Comparison of ENCODE assay signal across 27 mouse cellular contexts in the genomic region with DNA sequence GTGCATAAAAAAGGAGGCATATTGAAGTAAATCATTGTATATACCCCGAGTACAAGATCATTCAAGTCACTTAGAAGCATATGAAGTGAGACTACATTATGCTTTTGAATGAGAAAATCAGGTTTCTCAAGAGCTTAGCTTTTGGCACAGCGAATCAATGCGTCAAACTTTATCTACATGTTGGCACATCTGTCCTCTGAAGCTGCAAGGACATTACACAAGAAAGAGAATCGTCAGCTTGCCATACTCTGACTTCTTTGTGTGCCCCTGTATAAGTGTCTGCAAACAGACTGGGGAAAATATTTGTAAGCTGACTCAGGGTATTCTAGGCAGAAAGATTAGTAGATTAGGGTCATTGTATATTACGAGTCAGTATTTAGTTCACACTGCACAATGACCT. TPM values are rescaled to one million over a fixed set of nuclear protein-coding genes. Genes with fewer than 3 reads are reported as not detected.
DNase-seq lines count a peak whose midpoint lies in the region; ATAC-seq and TF ChIP-seq lines count a peak whose summit lies in the region.
"Had no signal": no experiment of that assay in that cellular context is flagged by ENCODE, and none has a peak within 500 bp of the region (broad histone marks: within the 10 kb centered on the region; RNA-seq: fewer than 3 reads in every experiment).

No protein-coding gene starts in this region.

- no peaks in the 10 kb centered on the region for H3K79me3 ChIP-seq in C2C12 (ENCODE audit: low read depth)

- H3K79me2 ChIP-seq in heart, adult 2 months (replicated peaks; ENCODE audit: control insufficient read depth, insufficient read depth, low read length): no peaks in the 10 kb centered on the region
- no peaks in the 10 kb centered on the region for H3K79me2 ChIP-seq in C2C12 (ENCODE audit: control insufficient read depth, insufficient read depth)

- intact Hi-C loops in heart, adult 2 months (cut with DNase I): no loop called here

- no peak overlapping the region for H3K4me3 ChIP-seq in heart, embryonic 14.5 days (ENCODE audit: control insufficient read depth in 1 of 2, insufficient read depth in 1 of 2, low read depth in 1 of 2, low read length in 2 of 2)
- no peak overlapping the region for H3K4me3 ChIP-seq in heart, adult 2 months
- no peak overlapping the region for H3K4me3 ChIP-seq in C2C12 (ENCODE audit: insufficient read depth, poor library complexity, severe bottlenecking)
- H3K4me3 ChIP-seq: embryonic facial prominence, embryonic 10.5 days; embryonic facial prominence, embryonic 13.5 days; erythroblast, embryonic 14.5 days; forebrain, embryonic 10.5 days; forebrain, embryonic 13.5 days; heart, embryonic 13.5 days; hindbrain, embryonic 12.5 days; hindbrain, embryonic 15.5 days had no signal

- no peak for TF ChIP-seq POLR2A in heart, adult 2 months (IDR thresholded peaks at IDR 0.05; ENCODE audit: insufficient read depth, low read depth, low read length)

- no peak overlapping the region for H3K4me2 ChIP-seq in heart, embryonic 14.5 days (ENCODE audit: low read length)
- H3K4me2 ChIP-seq: embryonic facial prominence, embryonic 13.5 days; forebrain, embryonic 13.5 days; heart, embryonic 13.5 days; hindbrain, embryonic 12.5 days; hindbrain, embryonic 15.5 days had no signal

- TF ChIP-seq CTCF in heart, adult 2 months (IDR thresholded peaks at IDR 0.05): no peak
- TF ChIP-seq CTCF in C2C12 (IDR thresholded peaks at IDR 0.05; ENCODE audit: control insufficient read depth, insufficient read depth, insufficient read length): no peak

- no peaks in the 10 kb centered on the region for H3K27me3 ChIP-seq in heart, embryonic 14.5 days (ENCODE audit: control insufficient read depth, insufficient read depth, low read length)
- no peaks in the 10 kb centered on the region for H3K27me3 ChIP-seq in heart, adult 2 months (ENCODE audit: control insufficient read depth, insufficient read depth, low read length)
- no peaks in the 10 kb centered on the region for H3K27me3 ChIP-seq in C2C12 (ENCODE audit: control insufficient read depth, insufficient read depth, insufficient read length)
- H3K27me3 ChIP-seq: CH12.LX; embryonic facial prominence, embryonic 13.5 days; forebrain, embryonic 13.5 days; heart, embryonic 13.5 days; hindbrain, embryonic 12.5 days; hindbrain, embryonic 15.5 days had no signal

- ATAC-seq in heart, embryonic 14.5 days (ENCODE audit: insufficient number of reproducible peaks, insufficient read depth, low FRiP score, low read depth): no peak
- ATAC-seq: forebrain, embryonic 13.5 days; forebrain, embryonic 16.5 days; intestine, postnatal 0 days; Patski had no signal

- DNase-seq in adrenal gland, postnatal 14 days: peak; percentile 8
- DNase-seq in adrenal gland, adult 18-20 months (ENCODE audit: low spot score in 2 of 2): no peak
- no peak for DNase-seq in heart, adult 2 months
- DNase-seq in 3T3-L1 (ENCODE audit: low read depth, low spot score): peak; percentile 17
- no peak for DNase-seq in layer of hippocampus, postnatal 14 days (ENCODE audit: low spot score in 2 of 2)
- no peak for DNase-seq in cerebellum, postnatal 4 days (ENCODE audit: low spot score in 2 of 2)
- DNase-seq: cerebellum, adult 18-20 months; cerebellum, adult 9-10 months; cerebellum, postnatal 14 days; gastrocnemius, postnatal 10 days; gastrocnemius, postnatal 36 days; kidney, adult 2 months had no signal

- H3K27ac ChIP-seq in heart, embryonic 14.5 days (replicated peaks in 1 of 2; ENCODE audit: control insufficient read depth in 1 of 2, insufficient read depth in 1 of 2, low read depth in 2 of 2, low read length in 2 of 2): no peak overlapping the region
- H3K27ac ChIP-seq in heart, adult 2 months: no peak overlapping the region
- H3K27ac ChIP-seq: embryonic facial prominence, embryonic 10.5 days; embryonic facial prominence, embryonic 13.5 days; forebrain, embryonic 10.5 days; forebrain, embryonic 13.5 days; heart, embryonic 13.5 days; hindbrain, embryonic 12.5 days; hindbrain, embryonic 15.5 days had no signal

- no peaks in the 10 kb centered on the region for H3K9me3 ChIP-seq in heart, embryonic 14.5 days (ENCODE audit: control insufficient read depth, low read length)
- H3K9me3 ChIP-seq: embryonic facial prominence, embryonic 10.5 days; embryonic facial prominence, embryonic 13.5 days; forebrain, embryonic 10.5 days; forebrain, embryonic 13.5 days; G1E; heart, embryonic 13.5 days; hindbrain, embryonic 12.5 days; hindbrain, embryonic 15.5 days had no signal

- no peak overlapping the region for H3ac ChIP-seq in C2C12 (ENCODE audit: control insufficient read depth, insufficient read length, low read depth)

- no peaks in the 10 kb centered on the region; a peak in 1 of 4 replicates for H3K4me1 ChIP-seq in heart, embryonic 14.5 days (ENCODE audit: control insufficient read depth in 2 of 2, insufficient read depth in 2 of 2, low read length in 2 of 2)
- H3K4me1 ChIP-seq in heart, adult 2 months (ENCODE audit: control insufficient read depth, insufficient read depth, low read length): no peaks in the 10 kb centered on the region
- H3K4me1 ChIP-seq: heart, embryonic 13.5 days had no signal

- 45% methylated on average over 5 of the region's 5 CpGs for WGBS in heart, embryonic 14.5 days
- WGBS in heart, adult 2 months: 50% methylated on average over 5 of the region's 5 CpGs

- no peaks in the 10 kb centered on the region for H3K36me3 ChIP-seq in heart, embryonic 14.5 days (ENCODE audit: control insufficient read depth, insufficient read depth, low read length)
- H3K36me3 ChIP-seq in heart, adult 2 months (ENCODE audit: control insufficient read depth, insufficient read depth, low read length): no peaks in the 10 kb centered on the region
- H3K36me3 ChIP-seq in C2C12 (ENCODE audit: control insufficient read depth, insufficient read depth): no peaks in the 10 kb centered on the region
- H3K36me3 ChIP-seq: embryonic facial prominence, embryonic 10.5 days; embryonic facial prominence, embryonic 13.5 days; forebrain, embryonic 10.5 days; G1E; heart, embryonic 13.5 days; hindbrain, embryonic 12.5 days; hindbrain, embryonic 15.5 days had no signal

- H3K9ac ChIP-seq in heart, embryonic 14.5 days (ENCODE audit: low read length): 0 out of 2 replicates have a peak overlapping the region, but pooled peaks have one; percentile 27
- no peak overlapping the region for H3K9ac ChIP-seq in heart, adult 2 months (ENCODE audit: low read depth, low read length)
- H3K9ac ChIP-seq: embryonic facial prominence, embryonic 13.5 days; forebrain, embryonic 13.5 days; heart, embryonic 13.5 days; hindbrain, embryonic 12.5 days; hindbrain, embryonic 15.5 days had no signal

- no peak for TF ChIP-seq EP300 in heart, adult 2 months (IDR thresholded peaks at IDR 0.05; ENCODE audit: insufficient read depth, low read depth, low read length)

TF ChIP-seq in C2C12, 6 proteins besides CTCF, POLR2A, EP300 and RAD21:
- TF ChIP-seq CEBPB (IDR thresholded peaks at IDR 0.05; ENCODE audit: low read depth) (peak; percentile 36), MYOG (IDR thresholded peaks at IDR 0.05; ENCODE audit: control insufficient read depth, extremely low read depth, insufficient read length) (no peak), MYOD1 (IDR thresholded peaks at IDR 0.05; ENCODE audit: control insufficient read depth, insufficient read length, low read depth) (peak; percentile 30)

RNA-seq across cellular contexts. Expression of a gene that starts 57.7 kb away (rescaled TPM):
- 12.8 and 16.0 TPM in 2 replicates for total RNA-seq in adrenal gland, postnatal 14 days (2021)
- 10 to 100 TPM; 13.4 to 23.0 TPM for total RNA-seq in adrenal gland, adult 18-20 months (2021)
- polyA plus RNA-seq in heart, embryonic 14.5 days (2014; fragmentation: Nextera tagmentation; extraction: Ambion mirVana): 4.7 and 6.4 TPM in 2 replicates
- 10 to 100 TPM; 32.7 to 36.0 TPM for total RNA-seq in heart, adult 2 months (2021)
- polyA plus RNA-seq in heart, adult 2 months (2012; rRNA removed): 8.2 and 15.3 TPM in 2 replicates
- 0.01 TPM for polyA plus RNA-seq in C2C12 (2012; fragmentation: generic; extraction: Trizol)
- 1 to 10 TPM; 4.1 to 4.5 TPM for total RNA-seq in layer of hippocampus, postnatal 14 days (2021)
- polyA plus RNA-seq: G1E, Patski had no signal

Comparison
In these comparisons a context has a peak if more than half of its experiments do, and no peak if none do; other contexts are left out.
1. DNase-seq: peak in adrenal gland, postnatal 14 days (single experiment) and 3T3-L1 (single experiment); none in adrenal gland, adult 18-20 months (0 of 2), heart, adult 2 months (0 of 2), layer of hippocampus, postnatal 14 days (0 of 2) and cerebellum, postnatal 4 days (0 of 2).